Mouse (Mus musculus) left cerebral cortex, adult 2 months (tissue): ENCODE measurements at regions not wholly inside any gene's neighbourhood (a gene's known extent, or its start where the extent isn't known, plus 50 kb on each side); places are given as distances from the start of the nearest gene placed in this dataset.

Experiments used
- DNase-seq, 2 experiments: peaks; one replicate each; pipeline ENCODE4 v3.0.0; 2021 to 2022; ENCODE audit warnings: low spot score in 2 of 2, mixed read lengths in 1 of 2; ENCODE audit errors: extremely low spot score in 1 of 2
- H3K27ac ChIP-seq: fragments of 200-600 bp; 2 replicates; pipeline ENCODE4 v1.8.1; 2022
- H3K4me3 ChIP-seq: fragments of 200-600 bp; 2 replicates; pipeline ENCODE4 v1.8.1; 2022
- CTCF ChIP-seq: fragments of 200-600 bp; IDR thresholded peaks from 2 replicates; pipeline ENCODE4 v1.8.1; 2022; ENCODE audit warnings: antibody characterized with exemption, mild to moderate bottlenecking, moderate library complexity
- intact Hi-C: fragments of 180-260 bp; cut with DNase I; formaldehyde crosslinking; loops from one replicate; pipeline ENCODE4 v1.15.1; 2025

GRCm38 (mm10) chr9:50135939-50136635 lies 208.7 kb downstream of the Rpl10-ps3 start:
- Histone ChIP-seq H3K27ac (no peak overlapping the region), H3K4me3 (no peak overlapping the region)
- DNase-seq = no peak
- no peak for TF ChIP-seq CTCF
- intact Hi-C loops = no loop called here

GRCm38 (mm10) chr9:50124241-50124640 lies 220.5 kb downstream of the Rpl10-ps3 start:
- Histone ChIP-seq H3K4me3 (no peak overlapping the region), H3K27ac (no peak overlapping the region)
- intact Hi-C loops = no loop called here
- no peak for DNase-seq
- TF ChIP-seq CTCF = no peak

GRCm38 (mm10) chr9:50120820-50121599 lies 223.8 kb downstream of the Rpl10-ps3 start:
- peak overlapping the region; percentile 57; the same call in 1 of the 2 replicates for H3K27ac ChIP-seq
- no peak for TF ChIP-seq CTCF
- no peak for DNase-seq
- no peak overlapping the region for H3K4me3 ChIP-seq
- intact Hi-C loops = no loop called here

- Histone ChIP-seq H3K27ac (no peak overlapping the region), H3K4me3 (no peak overlapping the region)
- DNase-seq = no peak
- intact Hi-C loops = no loop called here
- TF ChIP-seq CTCF = no peak
These were observed 225.4 kb downstream of the Rpl10-ps3 start for GRCm38 (mm10) chr9:50119412-50119811.

- no peak for DNase-seq
- TF ChIP-seq CTCF = no peak
- no peak overlapping the region for H3K27ac ChIP-seq
- intact Hi-C loops = no loop called here
- no peak overlapping the region for H3K4me3 ChIP-seq
These were observed 226.2 kb downstream of the Rpl10-ps3 start for GRCm38 (mm10) chr9:50118578-50118977.

- no peak for DNase-seq
- intact Hi-C loops = no loop called here
- Histone ChIP-seq H3K4me3 (no peak overlapping the region), H3K27ac (no peak overlapping the region)
- TF ChIP-seq CTCF = no peak
These were observed 238.2 kb downstream of the Rpl10-ps3 start for GRCm38 (mm10) chr9:50106551-50106950.

GRCm38 (mm10) chr9:50102766-50103165 lies 242.0 kb downstream of the Rpl10-ps3 start:
- no peak for TF ChIP-seq CTCF
- intact Hi-C loops = loop anchor here (5.0 kb wide), 1 partner anchor 305 kb away; the partner anchor contains the start of gene Ncam1
- Histone ChIP-seq H3K27ac (no peak overlapping the region), H3K4me3 (no peak overlapping the region)
- no peak for DNase-seq

GRCm38 (mm10) chr9:50101061-50101460 lies 243.7 kb downstream of the Rpl10-ps3 start:
- intact Hi-C loops = loop anchor here (5.0 kb wide), 1 partner anchor 304 kb away; the partner anchor contains the start of gene Ncam1
- no peak for TF ChIP-seq CTCF
- Histone ChIP-seq H3K27ac (no peak overlapping the region), H3K4me3 (no peak overlapping the region)
- DNase-seq = no peak

GRCm38 (mm10) chr9:50090968-50091367 lies 253.8 kb downstream of the Rpl10-ps3 start:
- intact Hi-C loops = loop anchor here (10.0 kb wide), 1 partner anchor 106 kb away; no protein-coding TSS in a partner anchor
- Histone ChIP-seq H3K27ac (peak overlapping the region; percentile 57), H3K4me3 (no peak overlapping the region)
- no peak for DNase-seq
- no peak for TF ChIP-seq CTCF

GRCm38 (mm10) chr9:50089916-50090315 lies 254.9 kb downstream of the Rpl10-ps3 start:
- TF ChIP-seq CTCF = no peak
- no peak for DNase-seq
- no peak overlapping the region for H3K27ac ChIP-seq
- intact Hi-C loops = loop anchor here (10.0 kb wide), 1 partner anchor 105 kb away; no protein-coding TSS in a partner anchor
- no peak overlapping the region for H3K4me3 ChIP-seq

- no peak overlapping the region for H3K4me3 ChIP-seq
- H3K27ac ChIP-seq = no peak overlapping the region
- DNase-seq = no peak
- no peak for TF ChIP-seq CTCF
- intact Hi-C loops = no loop called here
These were observed 264.6 kb downstream of the Rpl10-ps3 start for GRCm38 (mm10) chr9:50080205-50080604.

- H3K4me3 ChIP-seq = no peak overlapping the region
- no peak for DNase-seq
- intact Hi-C loops = no loop called here
- no peak for TF ChIP-seq CTCF
- H3K27ac ChIP-seq = peak overlapping the region; percentile 19; the same call in 1 of the 2 replicates
These were observed 269.9 kb upstream of the Ncam1 start for GRCm38 (mm10) chr9:50068576-50068975.
